Mouse (Mus musculus) gastrocnemius, postnatal 14 days (tissue): ENCODE data around the gene Med24. TPM values are rescaled to one million over a fixed set of nuclear protein-coding genes. Genes with fewer than 3 reads are reported as not detected.
A peak's percentile ranks its signal among the peaks of the same experiment; 100 is the strongest.
"Not testable (repeated sequence)": the region's sequence is repeated elsewhere in the genome, so short reads cannot be mapped to it uniquely, and the experiment has no call there.

ENCODE experiments used
- DNase-seq: peaks from one replicate; pipeline ENCODE4 v3.0.0; 2021; ENCODE audit warnings: mixed read lengths
- intact Hi-C: fragments of 180-260 bp; cut with DNase I; formaldehyde crosslinking; loops from one replicate; pipeline ENCODE4 v1.15.1; 2025; ENCODE audit warnings: low total_unique reads
- total RNA-seq, 2 experiments: library from RNA; stranded (reverse); gene quantifications; 2 replicates each; pipeline ENCODE4 v1.2.3; 2021

Gene Med24
- total RNA-seq, 2 experiments from 2014 or later = 40.3 to 42.0 TPM

DNA sequence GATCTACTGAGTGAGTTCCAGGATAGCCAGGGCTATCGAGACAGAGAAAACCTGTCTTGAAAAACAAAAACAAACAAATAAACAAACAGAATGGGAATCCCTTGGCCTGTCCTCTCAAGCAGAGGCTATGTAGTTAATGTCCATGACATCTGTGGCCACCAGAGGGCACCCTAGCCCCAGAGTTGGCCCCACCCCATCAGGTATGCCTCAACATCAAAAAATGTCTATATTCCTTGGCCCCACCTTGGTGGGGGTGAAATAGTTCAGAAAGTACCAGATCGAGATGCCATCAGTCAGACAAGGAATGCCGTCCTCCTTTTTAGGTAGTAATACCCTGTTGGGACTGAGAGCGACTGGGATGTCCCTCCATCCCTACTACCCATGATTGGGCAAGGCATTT is 29.3 kb downstream of the Med24 start:
- DNase-seq = peak; percentile 75
- intact Hi-C loops = loop anchor here (5.0 to 10.0 kb wide), 3 partner anchors 87 to 205 kb away; partner anchors contain the start of gene Cdc6

DNA sequence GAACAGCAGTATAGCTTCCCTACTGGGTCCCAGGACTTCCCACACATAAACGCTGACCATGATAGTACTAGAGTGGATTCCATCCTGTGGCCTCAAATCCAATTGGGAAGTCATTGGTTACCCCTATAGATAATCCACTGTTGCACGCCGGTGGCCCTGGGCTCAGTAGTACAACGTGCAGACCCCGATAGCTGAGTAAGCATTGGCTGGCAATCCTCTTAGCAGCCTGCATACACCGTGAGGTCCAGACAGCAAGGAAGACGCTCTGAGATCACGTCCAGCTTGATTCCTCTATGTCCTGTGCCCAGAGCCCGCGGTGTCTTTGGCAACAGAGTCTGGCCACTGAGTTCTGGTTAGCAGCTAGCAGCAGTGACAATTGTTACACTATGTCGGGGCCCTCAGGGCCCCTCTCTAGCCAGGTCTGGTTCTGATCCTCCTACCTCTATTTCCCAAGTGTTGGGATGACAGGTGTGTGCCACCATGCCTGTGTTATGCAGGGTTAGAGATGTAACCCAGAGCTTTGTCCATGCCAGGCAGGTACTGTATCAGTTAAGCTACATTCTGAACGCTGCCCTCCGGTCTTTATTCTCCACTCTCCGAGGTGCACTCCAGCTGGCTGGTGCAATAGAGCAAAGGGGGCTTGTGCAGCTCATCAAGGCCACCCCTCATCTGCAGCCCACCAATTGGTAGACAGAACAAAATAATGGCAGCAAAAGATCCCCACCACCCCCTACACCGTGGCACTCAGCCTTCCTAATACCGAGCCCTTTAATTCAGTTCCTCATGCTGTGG is 30.2 kb downstream of the Med24 start:
- intact Hi-C loops = loop anchor here (5.0 kb wide), 1 partner anchor 88 kb away; no protein-coding TSS in a partner anchor
- peak; percentile 3 for DNase-seq

DNA sequence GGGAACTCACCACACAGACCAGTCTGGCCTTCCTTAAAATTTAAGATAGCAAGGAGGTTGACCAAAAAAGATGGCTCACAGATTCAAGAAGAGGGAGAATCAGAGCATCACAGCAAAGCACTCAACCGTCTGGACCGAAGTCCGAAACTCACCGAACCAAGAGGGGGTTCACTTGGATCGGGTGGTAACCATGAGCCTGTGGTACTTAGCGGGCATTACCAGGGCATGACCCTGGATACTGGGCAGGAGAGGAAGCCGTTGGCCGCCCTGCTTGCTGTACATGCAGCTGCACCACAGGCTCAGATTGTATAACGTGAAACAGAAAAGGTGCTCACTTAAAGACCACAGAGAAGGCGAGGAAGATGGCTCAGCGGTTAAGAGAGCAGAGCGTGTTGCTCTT is 32.0 kb downstream of the Med24 start:
- DNase-seq = peak; percentile 2
- intact Hi-C loops = loop anchor here (5.0 kb wide), 1 partner anchor 90 kb away; no protein-coding TSS in a partner anchor

DNA sequence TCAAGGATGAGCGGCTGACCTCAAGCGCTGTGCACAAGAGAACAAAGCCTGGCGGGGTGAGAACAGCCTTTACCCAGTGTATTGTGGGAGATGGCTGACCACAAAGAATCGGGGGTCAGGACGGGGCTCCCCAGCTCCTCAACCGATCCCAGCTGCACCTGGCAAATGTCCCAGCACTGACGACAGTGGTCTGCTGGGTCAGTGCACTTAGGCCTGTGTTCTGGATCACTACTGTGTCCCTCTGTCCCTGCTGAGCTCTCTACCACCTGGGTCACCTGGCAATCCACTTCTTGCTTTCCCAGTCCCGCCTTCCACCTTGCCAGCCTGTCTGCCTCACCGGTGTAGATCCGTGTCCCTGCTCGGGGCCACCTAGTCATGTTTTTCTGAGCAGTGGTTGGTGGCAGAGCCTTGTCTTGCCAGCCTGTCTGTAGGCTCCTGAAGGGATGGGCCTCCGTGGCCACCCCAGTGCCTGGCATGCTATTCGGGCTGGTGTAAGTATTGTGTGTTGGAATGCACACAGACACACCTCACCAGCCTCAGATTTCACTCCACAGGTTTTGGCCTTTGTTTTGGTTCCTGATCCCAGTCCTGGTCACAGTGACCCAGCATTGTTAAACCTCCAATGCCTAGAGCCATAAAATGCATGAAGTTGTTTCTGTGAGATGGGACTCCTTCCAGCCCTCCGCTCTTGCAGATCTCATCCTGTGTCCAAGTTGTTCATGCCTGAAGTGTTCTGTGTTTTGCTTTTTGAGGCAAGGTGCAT is 32.6 kb downstream of the Med24 start:
- intact Hi-C loops = loop anchor here (5.0 kb wide), 1 partner anchor 91 kb away; no protein-coding TSS in a partner anchor
- peak; percentile 19 for DNase-seq

DNA sequence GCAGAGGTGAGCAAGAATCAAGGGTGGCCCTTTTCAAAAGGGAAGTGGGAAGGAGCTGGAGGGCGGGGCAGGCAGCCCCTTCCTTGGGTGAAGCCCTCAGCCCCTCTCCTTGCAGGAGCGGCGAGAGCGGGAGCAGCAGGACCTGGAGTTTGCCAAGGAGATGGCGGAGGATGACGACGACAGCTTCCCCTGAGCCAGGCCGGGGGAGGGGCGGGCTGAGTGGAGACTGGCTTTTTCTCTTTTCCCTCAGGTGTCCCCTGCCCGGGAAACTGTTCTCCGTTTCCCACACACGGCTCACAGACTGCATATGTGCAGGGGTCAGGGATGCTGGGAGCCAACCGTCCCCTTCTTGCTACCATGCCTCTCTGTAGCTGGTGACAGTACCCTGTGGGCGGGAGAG is 33.8 kb downstream of the Med24 start:
- peak; percentile 6 for DNase-seq
- intact Hi-C loops = loop anchor here (5.0 kb wide), 1 partner anchor 92 kb away; no protein-coding TSS in a partner anchor

DNA sequence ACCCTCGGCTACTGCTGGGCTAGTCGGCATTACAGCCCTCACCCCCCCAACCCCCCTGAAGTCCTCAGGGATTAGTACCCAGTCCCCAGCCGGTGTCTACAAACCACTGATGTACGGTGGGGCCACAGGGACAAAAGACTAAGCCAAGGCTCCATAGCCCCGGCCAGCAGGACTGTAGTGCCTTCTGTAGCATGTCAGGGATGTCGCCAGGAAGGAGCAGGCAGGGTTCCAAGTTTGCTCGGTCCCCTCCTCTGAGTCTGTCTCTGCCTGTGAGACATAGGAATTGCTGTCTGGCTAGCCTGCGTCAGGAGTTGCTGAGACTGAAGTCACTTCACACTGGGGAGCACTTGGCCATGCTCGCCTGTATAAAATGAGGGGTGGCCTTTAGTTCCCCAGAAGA is 34.9 kb downstream of the Med24 start:
- no peak for DNase-seq
- intact Hi-C loops = no loop called here

DNA sequence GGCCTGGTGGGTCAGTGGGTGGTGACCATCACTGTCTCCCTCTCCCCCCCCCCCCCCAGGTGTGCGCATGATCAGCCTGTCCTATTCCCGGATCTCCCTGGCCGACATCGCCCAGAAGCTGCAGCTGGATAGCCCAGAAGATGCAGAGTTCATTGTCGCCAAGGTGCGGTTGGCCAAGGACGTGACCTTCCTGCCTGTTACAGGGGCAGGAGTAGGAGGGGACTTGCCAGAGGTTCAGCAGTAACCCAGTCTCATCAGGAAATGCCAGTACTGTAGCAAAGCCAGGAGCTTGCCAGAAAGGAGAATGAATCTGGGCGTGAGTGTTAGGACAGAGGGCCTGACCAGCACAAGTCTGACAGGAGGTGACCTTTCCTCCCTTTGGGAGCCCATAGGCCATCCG is 35.5 kb downstream of the Med24 start:
- intact Hi-C loops = no loop called here

DNA sequence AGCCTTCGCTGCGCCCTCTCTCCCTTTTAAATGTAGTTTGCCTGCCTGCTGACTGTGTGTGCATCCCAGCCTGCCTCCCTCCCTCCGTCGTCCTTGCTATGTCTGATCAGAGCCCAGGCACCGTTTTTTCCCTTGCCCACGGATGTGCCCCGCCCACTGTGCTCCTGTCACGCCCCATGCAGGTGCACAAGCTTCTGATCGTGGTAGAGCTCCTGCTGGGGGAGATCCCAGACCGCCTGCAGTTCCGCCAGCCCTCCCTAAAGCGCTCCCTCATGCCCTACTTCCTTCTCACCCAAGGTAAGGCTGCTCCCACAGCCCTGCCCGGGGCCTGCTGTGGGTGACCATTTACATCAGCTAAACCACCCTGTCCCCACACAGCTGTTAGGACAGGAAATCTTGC is 36.0 kb downstream of the Med24 start:
- intact Hi-C loops = no loop called here
- peak; percentile 3 for DNase-seq

More for the DNA sequence above, 35.5 kb downstream of the Med24 start:
- no peak for DNase-seq

DNA sequence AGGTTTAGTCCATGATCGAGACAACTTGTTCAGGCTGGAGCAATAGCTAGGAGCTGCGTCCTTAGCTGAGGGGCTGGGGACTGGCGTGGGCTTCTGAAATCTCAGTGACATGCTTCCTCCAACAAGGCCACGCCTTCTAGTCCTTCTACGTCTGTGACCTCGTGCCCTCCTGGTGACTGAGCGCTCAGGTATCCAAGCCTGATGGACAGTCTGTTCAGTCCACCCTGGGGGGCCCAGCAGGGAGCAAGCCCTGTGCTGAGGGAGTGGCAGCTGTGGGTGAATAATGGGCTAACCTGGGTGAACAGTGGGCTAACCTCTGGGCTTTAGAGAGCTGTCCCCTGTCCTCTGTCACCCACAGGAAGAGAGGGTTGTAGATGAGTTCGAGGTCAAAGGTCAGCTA is 41.2 kb downstream of the Med24 start:
- intact Hi-C loops = no loop called here
- no peak for DNase-seq

DNA sequence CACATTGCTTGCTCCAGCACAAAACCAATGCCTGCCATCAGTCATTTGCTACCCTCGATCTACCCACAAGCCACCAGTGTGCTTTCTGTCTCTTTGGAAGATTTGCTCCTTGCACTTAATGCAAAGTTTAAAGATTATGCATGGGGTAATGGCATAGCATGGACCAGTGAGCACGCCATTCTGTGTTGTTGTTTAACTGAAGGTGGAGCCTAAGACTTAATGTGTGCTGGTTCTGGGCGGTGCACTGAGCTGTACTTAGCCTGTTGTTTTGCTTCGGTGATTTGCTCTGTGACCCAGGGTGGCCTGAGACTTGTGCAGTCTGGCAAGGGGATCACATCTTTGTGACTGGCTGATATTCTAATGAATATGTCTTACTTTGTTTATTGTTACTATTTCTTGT is 42.3 kb downstream of the Med24 start:
- no peak for DNase-seq
- intact Hi-C loops = no loop called here

DNA sequence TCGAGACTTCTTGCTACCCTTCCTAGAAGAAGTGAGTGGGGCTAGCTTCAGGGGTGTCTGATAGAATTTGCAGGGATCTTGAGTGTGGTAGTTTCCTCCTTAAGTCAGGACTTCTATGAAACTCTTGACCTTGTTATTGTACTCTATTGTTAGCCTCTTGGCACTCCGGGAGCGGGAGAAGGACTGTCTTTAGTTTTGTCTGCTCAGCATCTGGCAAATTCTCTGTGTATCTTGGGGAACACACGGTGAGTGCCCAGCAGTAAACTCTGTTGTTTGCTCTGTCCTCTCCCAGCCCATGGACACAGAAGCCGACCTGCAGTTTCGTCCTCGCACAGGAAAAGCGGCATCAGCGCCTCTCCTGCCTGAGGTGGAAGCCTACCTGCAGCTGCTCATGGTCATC is 43.6 kb downstream of the Med24 start:
- intact Hi-C loops = no loop called here
- no peak for DNase-seq

DNA sequence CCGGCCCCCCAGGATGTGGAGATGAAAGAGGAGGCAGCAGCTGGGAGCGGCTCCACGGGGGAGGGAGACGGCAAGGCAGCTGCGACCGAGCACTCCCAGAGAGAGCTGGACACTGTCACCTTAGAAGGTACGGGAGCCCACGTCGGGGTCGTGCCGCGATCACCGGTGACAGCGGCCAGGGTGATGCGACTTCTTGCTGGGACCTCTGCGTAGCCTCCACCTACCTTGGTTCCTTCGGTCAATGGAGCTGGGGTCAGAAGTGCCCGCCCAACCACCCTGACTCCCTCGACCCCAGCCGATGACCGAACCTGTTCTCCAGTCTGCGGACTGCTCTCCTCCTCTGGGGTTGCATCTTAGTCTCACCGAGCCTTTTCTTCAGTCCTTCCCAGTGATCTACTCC is 46.4 kb downstream of the Med24 start:
- intact Hi-C loops = no loop called here
- no peak for DNase-seq

DNA sequence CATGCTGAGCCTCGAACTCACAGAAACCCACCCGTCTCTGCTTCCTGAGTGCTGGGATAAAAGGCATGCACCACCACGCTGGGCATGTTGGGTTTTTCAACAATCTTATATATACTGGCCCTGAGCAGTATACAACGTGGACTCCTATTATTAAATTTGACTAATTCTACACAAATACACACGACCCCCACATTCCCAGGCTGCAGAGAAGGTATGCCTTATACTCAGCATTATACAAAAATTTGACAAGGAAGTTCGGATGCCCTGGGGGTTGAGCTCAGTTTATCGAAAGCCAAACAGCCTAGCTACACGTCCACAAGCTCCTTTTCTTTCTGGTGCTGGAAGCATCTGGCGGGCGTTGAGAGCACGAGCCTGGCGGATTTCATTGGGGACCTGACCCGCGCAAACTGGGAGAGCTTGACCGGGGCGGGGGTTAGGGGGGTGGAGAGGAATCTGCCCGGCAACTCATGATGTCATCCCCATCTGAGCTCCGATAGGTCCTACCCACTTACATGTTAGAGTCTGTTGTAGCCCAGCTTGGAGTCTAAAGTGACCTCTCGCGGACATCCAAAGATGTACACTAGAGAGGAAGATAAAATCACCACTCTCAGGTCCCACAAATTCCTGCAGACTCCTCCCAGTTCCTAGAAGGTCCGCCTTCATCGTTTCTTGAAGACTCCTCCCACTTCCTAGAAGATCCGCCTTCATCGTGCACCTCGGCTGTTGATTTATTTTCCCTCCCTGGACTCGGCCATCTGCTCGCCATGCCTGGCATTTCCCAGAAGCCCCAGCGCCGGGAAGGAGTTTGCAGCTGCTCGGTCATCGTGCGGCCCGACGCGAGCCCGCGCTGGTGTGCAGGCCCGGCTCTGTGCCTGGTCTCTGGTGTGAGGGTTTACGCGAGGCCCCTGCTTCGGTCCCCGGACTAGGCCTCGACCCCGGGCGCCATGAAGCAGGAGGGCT is 47.2 kb downstream of the Med24 start, which contains the start of gene Psmd3:
TSS of gene Psmd3 (plus strand) at position 769 of the 960 bp plus-strand sequence.
- intact Hi-C loops = no loop called here
- peak; percentile 95 for DNase-seq

DNA sequence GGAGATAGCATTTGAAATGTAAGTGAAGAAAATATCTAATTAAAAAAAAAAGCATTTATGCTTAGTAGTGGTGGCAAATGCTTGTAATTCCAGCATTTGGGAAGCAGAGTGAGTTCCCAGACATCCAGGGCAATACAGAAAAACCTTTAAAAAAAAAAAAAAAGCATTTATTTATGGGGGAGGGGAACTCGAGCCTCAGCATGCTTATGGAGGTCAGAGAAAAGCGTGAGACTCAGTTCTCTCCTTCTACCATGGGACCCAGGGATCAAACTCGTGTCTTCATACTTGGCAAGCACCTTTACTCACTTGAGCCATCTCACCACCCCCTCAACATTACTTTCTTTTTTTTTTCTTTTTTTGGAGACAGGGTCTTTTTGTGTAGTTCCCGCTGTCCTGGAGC is 48.0 kb downstream of the Med24 start:
- intact Hi-C loops = no loop called here
- DNase-seq = no peak

DNA sequence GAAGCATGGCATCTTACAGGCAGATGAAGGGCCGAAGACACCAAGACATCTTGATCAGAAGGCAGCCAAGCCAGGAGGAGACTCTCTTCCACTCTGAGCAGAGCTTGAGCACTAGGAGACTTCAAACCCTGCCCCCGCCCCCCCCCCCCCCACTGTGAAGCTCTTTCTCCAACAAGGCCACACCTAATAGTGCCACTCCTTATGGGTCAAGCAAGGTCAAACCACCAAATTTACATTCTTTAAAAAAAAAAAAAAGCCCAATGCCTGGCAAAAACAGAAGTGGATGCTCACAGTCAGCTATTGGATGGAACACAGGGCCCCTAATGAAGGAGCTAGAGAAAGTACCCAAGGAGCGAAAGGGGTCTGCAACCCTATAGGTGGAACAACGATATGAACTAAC is 48.6 kb downstream of the Med24 start:
- intact Hi-C loops, DNase-seq: not testable (repeated sequence)

DNA sequence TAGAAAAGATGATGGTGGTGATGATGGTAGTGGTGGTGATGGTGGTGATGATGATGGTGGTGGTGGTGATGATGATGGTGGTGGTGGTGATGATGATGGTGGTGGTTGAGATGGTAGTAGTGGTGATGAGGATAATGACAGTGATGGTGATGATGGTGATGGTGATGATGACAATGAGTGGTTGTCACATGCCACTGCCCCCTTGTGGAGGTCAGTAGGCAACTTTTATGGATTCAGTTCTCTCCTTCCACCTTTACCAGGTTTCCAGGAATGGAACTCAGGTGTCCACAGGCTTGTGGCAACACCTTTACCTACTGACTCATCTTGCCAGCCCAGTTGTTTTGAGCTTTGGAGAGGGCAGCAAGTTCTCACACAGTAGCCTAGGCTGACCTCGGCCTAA is 49.2 kb downstream of the Med24 start:
- intact Hi-C loops = no loop called here
- DNase-seq = no peak

DNA sequence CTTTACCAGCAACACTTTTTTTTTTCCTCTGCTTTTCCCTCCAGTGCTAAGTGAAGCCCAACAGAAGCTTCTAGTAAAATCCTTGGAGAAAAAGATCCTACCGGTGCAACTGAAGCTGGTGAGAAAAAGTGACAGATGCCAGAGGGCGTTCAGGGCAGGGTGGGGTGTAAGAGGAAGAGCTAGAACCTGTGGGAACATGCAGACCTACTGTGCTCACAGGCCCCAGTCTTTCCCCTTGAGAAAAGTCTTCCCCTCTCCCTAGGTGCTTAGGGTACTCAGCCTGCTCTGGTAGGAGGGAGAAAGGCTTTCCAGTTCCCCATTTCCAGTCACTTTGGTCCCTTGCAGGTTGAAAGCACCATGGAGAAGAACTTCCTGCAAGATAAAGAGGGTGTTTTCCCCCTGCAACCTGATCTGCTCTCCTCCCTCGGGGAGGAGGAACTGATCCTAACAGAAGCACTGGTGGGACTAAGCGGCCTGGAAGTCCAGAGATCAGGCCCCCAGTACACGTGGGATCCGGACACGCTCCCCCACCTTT is 53.3 kb downstream of the Med24 start:
- no peak for DNase-seq
- intact Hi-C loops = no loop called here

DNA sequence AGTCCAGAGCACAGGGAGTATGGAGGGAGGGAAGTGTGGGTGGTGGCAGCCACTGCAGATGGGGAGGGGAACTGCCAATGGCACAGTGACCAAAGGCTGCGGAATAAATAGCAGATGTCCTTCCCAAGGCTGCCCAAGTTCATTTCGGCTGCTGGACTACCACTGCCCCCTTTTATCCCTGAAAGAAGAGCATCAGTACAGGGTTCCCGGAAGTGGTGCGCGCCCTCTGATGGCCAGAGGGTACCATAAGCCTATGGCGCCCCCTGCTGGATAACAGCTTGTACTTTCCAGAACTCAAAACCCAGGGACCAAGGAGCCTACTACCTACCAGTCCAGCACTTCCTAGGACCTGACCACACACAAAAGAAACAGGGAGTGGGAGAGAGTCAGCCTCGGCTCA is 56.1 kb downstream of the Med24 start:
- intact Hi-C loops = not testable (repeated sequence)
- DNase-seq = peak; percentile 46

DNA sequence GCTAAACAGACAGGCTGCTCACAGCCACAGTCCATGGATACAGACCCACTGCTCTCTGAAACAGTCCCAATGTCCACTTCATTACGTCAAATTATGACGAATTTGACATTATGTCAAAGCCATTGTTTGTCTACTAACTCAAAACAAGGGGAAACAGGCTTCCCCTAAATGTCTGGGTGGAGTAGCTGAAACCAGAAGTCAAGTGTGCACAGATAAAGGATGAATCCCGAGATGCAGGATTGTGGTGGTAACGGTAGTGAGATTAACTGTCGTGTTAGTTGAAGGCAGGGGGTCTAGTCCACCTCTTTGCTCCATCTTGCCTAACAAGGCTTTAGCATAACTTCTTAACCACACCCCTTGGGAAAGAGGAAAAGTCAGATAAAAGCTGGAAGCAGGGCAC is 56.8 kb downstream of the Med24 start:
- intact Hi-C loops = no loop called here

More for the DNA sequence above, 56.8 kb downstream of the Med24 start:
- DNase-seq = no peak
